Mouse (Mus musculus) spleen, postnatal 14 days (tissue): Measurements from ENCODE around the gene Snta1.

Source experiments
- DNase-seq, 2 experiments: peaks; one replicate each; pipeline ENCODE4 v3.0.0; 2021 to 2022; ENCODE audit warnings: low spot score in 2 of 2

Snta1 gene

GRCm38 (mm10) chr2:154407643-154408445, at the start of gene Snta1:
TSS of gene Snta1 (minus strand) at chr2:154408099.
- peak; percentile 57 to 59 for DNase-seq

GRCm38 (mm10) chr2:154456621-154457020, 48.7 kb upstream of the Snta1 start:
- DNase-seq = no peak

- DNase-seq = no peak
These were observed 47.9 kb upstream of the Snta1 start for GRCm38 (mm10) chr2:154455776-154456175.

GRCm38 (mm10) chr2:154454605-154455004, 46.7 kb upstream of the Snta1 start:
- no peak for DNase-seq

- no peak for DNase-seq
These were observed 46.2 kb upstream of the Snta1 start for GRCm38 (mm10) chr2:154454099-154454498.

GRCm38 (mm10) chr2:154452951-154453350, 45.1 kb upstream of the Snta1 start:
- DNase-seq = no peak

GRCm38 (mm10) chr2:154448633-154449032, 40.7 kb upstream of the Snta1 start:
- no peak for DNase-seq

- DNase-seq = no peak
These were observed 39.9 kb upstream of the Snta1 start for GRCm38 (mm10) chr2:154447821-154448220.

- no peak for DNase-seq
These were observed 32.6 kb upstream of the Snta1 start for GRCm38 (mm10) chr2:154440453-154440852.

GRCm38 (mm10) chr2:154437191-154437527, 29.3 kb upstream of the Snta1 start:
- DNase-seq = no peak

GRCm38 (mm10) chr2:154436458-154437190, 28.7 kb upstream of the Snta1 start, which contains the start of gene Cbfa2t2:
TSS of gene Cbfa2t2 (plus strand) at chr2:154436481.
- peak in 1 of 2 experiments; percentile 43 for DNase-seq

- peak; percentile 97 to 98 for DNase-seq
These were observed 28.2 kb upstream of the Snta1 start for GRCm38 (mm10) chr2:154436076-154436457.

GRCm38 (mm10) chr2:154434690-154435089, 26.8 kb upstream of the Snta1 start:
- no peak for DNase-seq

- no peak for DNase-seq
These were observed 25.5 kb upstream of the Snta1 start for GRCm38 (mm10) chr2:154433391-154433790.

- DNase-seq = no peak
These were observed 24.8 kb upstream of the Snta1 start for GRCm38 (mm10) chr2:154432696-154433095.

- no peak for DNase-seq
These were observed 22.7 kb upstream of the Snta1 start for GRCm38 (mm10) chr2:154430566-154430965.

GRCm38 (mm10) chr2:154427853-154428360, 20.0 kb upstream of the Snta1 start:
- DNase-seq = no peak

- no peak for DNase-seq
These were observed 19.3 kb upstream of the Snta1 start for GRCm38 (mm10) chr2:154426905-154427852.

- DNase-seq = no peak
These were observed 18.4 kb upstream of the Snta1 start for GRCm38 (mm10) chr2:154426188-154426904.

- DNase-seq = no peak
These were observed 17.6 kb upstream of the Snta1 start for GRCm38 (mm10) chr2:154425522-154425921.

GRCm38 (mm10) chr2:154423548-154423947, 15.6 kb upstream of the Snta1 start:
- DNase-seq = no peak
